Mouse (Mus musculus) spleen, adult 2 months (tissue): ENCODE measurements around the gene Gadd45g.

Experiments used
- CTCF ChIP-seq: fragments of 200-500 bp; IDR thresholded peaks from 2 replicates; pipeline ENCODE4 v1.5.1; 2011; ENCODE audit warnings: mild to moderate bottlenecking, inconsistent platforms; ENCODE audit not compliant: insufficient read depth, insufficient read length, insufficient replicate concordance; ENCODE audit errors: extremely low read depth
- POLR2A ChIP-seq: fragments of 200-500 bp; IDR thresholded peaks from 2 replicates; pipeline ENCODE4 v1.6.1; 2011; ENCODE audit warnings: low read depth, low read length, inconsistent platforms

DNA sequence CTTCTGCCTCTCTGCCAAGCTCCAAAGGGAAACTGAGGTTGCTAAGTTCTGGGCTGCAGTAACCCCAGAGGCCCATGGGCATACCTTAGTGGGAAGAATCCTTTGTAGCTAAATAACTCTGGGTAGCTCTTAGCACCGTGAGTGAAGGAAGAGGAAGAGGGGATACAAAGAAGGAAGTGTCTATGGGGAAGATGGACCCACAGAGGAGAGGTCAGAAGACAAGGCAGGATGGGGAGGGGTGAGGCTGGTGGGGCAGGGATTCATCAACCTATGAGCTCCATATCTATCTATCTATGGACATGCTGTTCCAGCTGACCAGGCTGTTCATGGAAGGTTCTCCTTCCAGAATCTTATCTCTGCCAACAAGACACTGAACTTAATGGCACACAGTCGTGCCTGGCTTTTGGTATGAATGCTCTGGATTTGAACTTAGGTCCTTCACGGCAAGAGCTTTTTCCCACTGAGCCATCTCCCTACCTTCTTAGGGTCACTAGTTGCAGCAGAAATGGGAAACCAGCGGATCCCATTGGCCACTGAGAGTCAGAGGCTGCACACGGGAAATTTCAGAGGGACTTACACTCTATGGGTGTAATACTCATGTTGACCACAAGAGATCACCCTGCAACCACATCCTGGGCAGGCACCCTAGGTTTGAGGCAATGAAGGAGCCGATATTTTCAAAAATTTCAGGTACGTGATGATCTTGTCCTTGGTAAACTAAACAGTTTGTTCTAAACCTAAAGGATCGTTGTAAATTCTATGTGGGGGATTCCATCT is 7.0 kb upstream of the Gadd45g start:
- TF ChIP-seq POLR2A (no peak), CTCF (peak; percentile 79; the same call in 1 of the 2 replicates)
